Mouse (Mus musculus): ENCODE data around the gene Tmem132c. TPM values are rescaled to one million over a fixed set of nuclear protein-coding genes. Genes with fewer than 3 reads are reported as not detected.

Gene Tmem132c
- 0.93 and 1.5 TPM in 2 replicates for polyA plus RNA-seq (2015; fragmentation: Nextera tagmentation; extraction: Ambion mirVana)

- peak; percentile 95 for ATAC-seq (replicated peaks; ENCODE audit: low FRiP score)
- Histone ChIP-seq H3K4me2 (peak within 1 kb of the TSS; percentile 90), H3K27me3 (peaks cover 81% of the 10 kb centered on the region), H3K4me1 (peaks cover 29% of the 10 kb centered on the region), H3K9ac (peak within 1 kb of the TSS; percentile 47), H3K4me3 (replicated peaks) (peak within 1 kb of the TSS; percentile 62), H3K36me3 (no peaks in the 10 kb centered on the region), H3K9me3 (replicated peaks) (no peaks in the 10 kb centered on the region), H3K27ac (no peak within 1 kb of the TSS)
- WGBS: under 1% methylated on average over 57 of the region's 58 CpGs
These were observed at the start of gene Tmem132c for GRCm38 (mm10) chr5:127241136-127241924. Tmem132c (plus strand) TSS chr5:127241808.

- Histone ChIP-seq H3K4me1 (no peaks in the 10 kb centered on the region), H3K27me3 (no peaks in the 10 kb centered on the region), H3K27ac (no peak overlapping the region), H3K4me2 (no peak overlapping the region), H3K4me3 (replicated peaks) (no peak overlapping the region), H3K36me3 (no peaks in the 10 kb centered on the region), H3K9ac (no peak overlapping the region), H3K9me3 (replicated peaks) (no peaks in the 10 kb centered on the region; the same call in 1 of the 2 replicates)
- no peak for ATAC-seq (replicated peaks; ENCODE audit: low FRiP score)
- WGBS: 29% methylated on average over 5 of the region's 5 CpGs
These were observed 49.7 kb upstream of the Tmem132c start for GRCm38 (mm10) chr5:127191881-127192280.

GRCm38 (mm10) chr5:127198850-127199249 is 42.8 kb upstream of the Tmem132c start:
- Histone ChIP-seq H3K36me3 (no peaks in the 10 kb centered on the region), H3K9me3 (replicated peaks) (no peaks in the 10 kb centered on the region), H3K4me1 (no peaks in the 10 kb centered on the region), H3K27me3 (no peaks in the 10 kb centered on the region), H3K9ac (no peak overlapping the region), H3K27ac (no peak overlapping the region), H3K4me2 (no peak overlapping the region), H3K4me3 (replicated peaks) (no peak overlapping the region)
- ATAC-seq (replicated peaks; ENCODE audit: low FRiP score): no peak
- WGBS: 66% methylated on average over 4 of the region's 4 CpGs

- Histone ChIP-seq H3K4me2 (no peak overlapping the region), H3K9me3 (replicated peaks) (peaks cover 5% of the 10 kb centered on the region; the same call in 1 of the 2 replicates), H3K27ac (no peak overlapping the region), H3K4me3 (replicated peaks) (no peak overlapping the region), H3K36me3 (no peaks in the 10 kb centered on the region), H3K4me1 (no peaks in the 10 kb centered on the region), H3K9ac (no peak overlapping the region), H3K27me3 (no peaks in the 10 kb centered on the region)
- 86% methylated on average over 8 of the region's 8 CpGs for WGBS
- ATAC-seq (replicated peaks; ENCODE audit: low FRiP score): no peak
These were observed 36.7 kb upstream of the Tmem132c start for GRCm38 (mm10) chr5:127204881-127205280.

GRCm38 (mm10) chr5:127216389-127216788 is 25.2 kb upstream of the Tmem132c start:
- H3K36me3 ChIP-seq: no peaks in the 10 kb centered on the region
- 79% methylated on average over 3 of the region's 3 CpGs for WGBS
- H3K9ac ChIP-seq: no peak overlapping the region
- no peak overlapping the region for H3K4me3 ChIP-seq (replicated peaks)
- 0 out of 2 replicates have a peak, but pooled peaks cover 7% of the 10 kb centered on the region for H3K9me3 ChIP-seq (replicated peaks)
- H3K27me3 ChIP-seq: no peaks in the 10 kb centered on the region
- no peak overlapping the region for H3K27ac ChIP-seq
- H3K4me2 ChIP-seq: no peak overlapping the region
- ATAC-seq (replicated peaks; ENCODE audit: low FRiP score): no peak
- no peaks in the 10 kb centered on the region for H3K4me1 ChIP-seq

GRCm38 (mm10) chr5:127217725-127218124 is 23.9 kb upstream of the Tmem132c start:
- Histone ChIP-seq H3K9ac (no peak overlapping the region), H3K27ac (no peak overlapping the region), H3K4me3 (replicated peaks) (no peak overlapping the region), H3K4me2 (no peak overlapping the region), H3K4me1 (no peaks in the 10 kb centered on the region), H3K9me3 (replicated peaks) (0 out of 2 replicates have a peak, but pooled peaks cover 7% of the 10 kb centered on the region), H3K27me3 (no peaks in the 10 kb centered on the region), H3K36me3 (no peaks in the 10 kb centered on the region)
- ATAC-seq (replicated peaks; ENCODE audit: low FRiP score): no peak
- WGBS: 63% methylated on average over 6 of the region's 6 CpGs

- H3K4me3 ChIP-seq (replicated peaks): peak overlapping the region; percentile 22
- WGBS: 3% methylated on average over 14 of the region's 14 CpGs
- 0 out of 2 replicates have a peak, but pooled peaks have one; percentile 33 for ATAC-seq (replicated peaks; ENCODE audit: low FRiP score)
These were observed 13.5 kb upstream of the Tmem132c start for GRCm38 (mm10) chr5:127227929-127228595.

GRCm38 (mm10) chr5:127234715-127235114 is 6.9 kb upstream of the Tmem132c start:
- H3K4me3 ChIP-seq (replicated peaks): no peak overlapping the region
- peaks cover 50% of the 10 kb centered on the region for H3K27me3 ChIP-seq
- H3K4me2 ChIP-seq: no peak overlapping the region
- no peak overlapping the region for H3K27ac ChIP-seq
- H3K36me3 ChIP-seq: no peaks in the 10 kb centered on the region
- H3K9me3 ChIP-seq (replicated peaks): no peaks in the 10 kb centered on the region
- WGBS: 7% methylated on average over 7 of the region's 7 CpGs
- no peak overlapping the region for H3K9ac ChIP-seq
- H3K4me1 ChIP-seq: peaks cover 6% of the 10 kb centered on the region; the same call in 1 of the 2 replicates
- no peak for ATAC-seq (replicated peaks; ENCODE audit: low FRiP score)

More at GRCm38 (mm10) chr5:127227929-127228595, 13.5 kb upstream of the Tmem132c start:
- Histone ChIP-seq H3K9ac (no peak overlapping the region), H3K36me3 (no peaks in the 10 kb centered on the region), H3K4me1 (peaks cover 8% of the 10 kb centered on the region), H3K9me3 (replicated peaks) (no peaks in the 10 kb centered on the region), H3K4me2 (peak overlapping the region; percentile 53), H3K27ac (no peak overlapping the region), H3K27me3 (peaks cover 9% of the 10 kb centered on the region; the same call in 1 of the 2 replicates)

GRCm38 (mm10) chr5:127235203-127235602 is 6.4 kb upstream of the Tmem132c start:
- WGBS: 4% methylated on average over 11 of the region's 11 CpGs
- Histone ChIP-seq H3K9ac (no peak overlapping the region), H3K4me2 (peak overlapping the region; percentile 40; the same call in 1 of the 2 replicates), H3K9me3 (replicated peaks) (no peaks in the 10 kb centered on the region), H3K36me3 (no peaks in the 10 kb centered on the region), H3K4me1 (peaks cover 6% of the 10 kb centered on the region; the same call in 1 of the 2 replicates), H3K27ac (no peak overlapping the region), H3K27me3 (peaks cover 55% of the 10 kb centered on the region), H3K4me3 (replicated peaks) (no peak overlapping the region)
- 0 out of 2 replicates have a peak, but pooled peaks have one; percentile 56 for ATAC-seq (replicated peaks; ENCODE audit: low FRiP score)

GRCm38 (mm10) chr5:127239706-127240105 is 1.9 kb upstream of the Tmem132c start:
- WGBS: 47% methylated on average over 7 of the region's 7 CpGs
- H3K9me3 ChIP-seq (replicated peaks): no peaks in the 10 kb centered on the region
- H3K4me1 ChIP-seq: peaks cover 35% of the 10 kb centered on the region
- H3K27ac ChIP-seq: no peak overlapping the region
- no peak for ATAC-seq (replicated peaks; ENCODE audit: low FRiP score)
- no peaks in the 10 kb centered on the region for H3K36me3 ChIP-seq
- H3K4me3 ChIP-seq (replicated peaks): no peak overlapping the region
- H3K9ac ChIP-seq: no peak overlapping the region
- H3K27me3 ChIP-seq: peaks cover 87% of the 10 kb centered on the region
- no peak overlapping the region for H3K4me2 ChIP-seq

GRCm38 (mm10) chr5:127240646-127241045 is 962 bp upstream of the Tmem132c start:
- Histone ChIP-seq H3K27me3 (peaks cover 87% of the 10 kb centered on the region), H3K36me3 (no peaks in the 10 kb centered on the region), H3K27ac (no peak overlapping the region), H3K9me3 (replicated peaks) (no peaks in the 10 kb centered on the region), H3K4me1 (peaks cover 29% of the 10 kb centered on the region), H3K9ac (no peak overlapping the region), H3K4me2 (no peak overlapping the region), H3K4me3 (replicated peaks) (no peak overlapping the region)
- whole genome bisulfite sequencing: 10% methylated on average over 4 of the region's 4 CpGs
- ATAC-seq (replicated peaks; ENCODE audit: low FRiP score): no peak
